Mouse (Mus musculus) heart, postnatal 0 days (tissue): Measurements from ENCODE around the gene Smoc2. TPM values are rescaled to one million over a fixed set of nuclear protein-coding genes. Genes with fewer than 3 reads are reported as not detected.
A peak's percentile ranks its signal among the peaks of the same experiment; 100 is the strongest.

ENCODE experiments used
- ATAC-seq: fragments of 200-750 bp; cut with Nextera tagmentation; 2 replicates; pipeline ENCODE4 v1.8.0; 2017; ENCODE audit warnings: low read depth, moderate number of reproducible peaks, moderate library complexity; ENCODE audit not compliant: insufficient read depth
- DNase-seq: peaks from one replicate; pipeline ENCODE4 v3.0.0-alpha.2; 2016; ENCODE audit warnings: low spot score
- H3K27ac ChIP-seq: fragments of 300-500 bp; sonication (generic); 2 replicates; pipeline ENCODE4 v1.5.1; 2014; ENCODE audit warnings: low read depth, mild to moderate bottlenecking
- H3K27me3 ChIP-seq: fragments of 300-500 bp; sonication (generic); 2 replicates; pipeline ENCODE4 v1.6.1; 2014; ENCODE audit warnings: low read length, mixed read lengths; ENCODE audit not compliant: control insufficient read depth, insufficient read depth
- H3K36me3 ChIP-seq: fragments of 300-500 bp; sonication (generic); replicated peaks from 2 replicates; pipeline ENCODE4 v1.6.1; 2014; ENCODE audit warnings: low read length, mixed read lengths; ENCODE audit not compliant: control insufficient read depth, insufficient read depth
- H3K4me1 ChIP-seq: fragments of 300-500 bp; sonication (generic); 2 replicates; pipeline ENCODE4 v1.6.1; 2014; ENCODE audit warnings: antibody characterized with exemption; ENCODE audit not compliant: control insufficient read depth, insufficient read depth
- H3K4me2 ChIP-seq: fragments of 300-500 bp; sonication (generic); 2 replicates; pipeline ENCODE4 v1.6.1; 2014; ENCODE audit warnings: low read depth, mild to moderate bottlenecking, low read length, moderate library complexity
- H3K4me3 ChIP-seq: fragments of 300-500 bp; sonication (generic); 2 replicates; pipeline ENCODE4 v1.5.1; 2014; ENCODE audit warnings: low read depth, low read length
- H3K9ac ChIP-seq: fragments of 300-500 bp; sonication (generic); replicated peaks from 2 replicates; pipeline ENCODE4 v1.6.1; 2014; ENCODE audit warnings: low read depth, low read length, mixed read lengths
- H3K9me3 ChIP-seq: fragments of 300-500 bp; sonication (generic); replicated peaks from 2 replicates; pipeline ENCODE4 v1.6.1; 2016; ENCODE audit warnings: low read length; ENCODE audit not compliant: control insufficient read depth
- CTCF ChIP-seq: IDR thresholded peaks from 2 replicates; pipeline ENCODE4 v1.5.1; 2016; ENCODE audit warnings: antibody characterized with exemption, control low read depth, low read depth
- EP300 ChIP-seq: IDR thresholded peaks from 2 replicates; pipeline ENCODE4 v1.6.1; 2016; ENCODE audit warnings: antibody characterized with exemption, low read depth
- WGBS: fragments of 180-500 bp; shearing (Covaris S2); extraction: QIAGEN DNeasy Blood & Tissue Kit; methylation state at CpG from one replicate; pipeline ENCODE4 v1.1.7; 2014; 5-methylcytosine and 5-hydroxymethylcytosine counted together
- polyA plus RNA-seq: library from polyadenylated mRNA; unstranded; fragments of >200 nt; fragmentation: Nextera tagmentation; extraction: Ambion mirVana; gene quantifications from 2 replicates; pipeline ENCODE4 v1.2.1, GENCODE M21; 2015
- total RNA-seq: library from RNA; depleted of rRNA; stranded (reverse); fragments of >200 nt; gene quantifications from 2 replicates; pipeline ENCODE4 v1.2.3, GENCODE M21; 2014; ENCODE audit warnings: low replicate concordance

The Smoc2 gene
- total and polyA plus RNA-seq, 2 experiments from 2014 or later: 22.0 to 24.7 TPM

DNA sequence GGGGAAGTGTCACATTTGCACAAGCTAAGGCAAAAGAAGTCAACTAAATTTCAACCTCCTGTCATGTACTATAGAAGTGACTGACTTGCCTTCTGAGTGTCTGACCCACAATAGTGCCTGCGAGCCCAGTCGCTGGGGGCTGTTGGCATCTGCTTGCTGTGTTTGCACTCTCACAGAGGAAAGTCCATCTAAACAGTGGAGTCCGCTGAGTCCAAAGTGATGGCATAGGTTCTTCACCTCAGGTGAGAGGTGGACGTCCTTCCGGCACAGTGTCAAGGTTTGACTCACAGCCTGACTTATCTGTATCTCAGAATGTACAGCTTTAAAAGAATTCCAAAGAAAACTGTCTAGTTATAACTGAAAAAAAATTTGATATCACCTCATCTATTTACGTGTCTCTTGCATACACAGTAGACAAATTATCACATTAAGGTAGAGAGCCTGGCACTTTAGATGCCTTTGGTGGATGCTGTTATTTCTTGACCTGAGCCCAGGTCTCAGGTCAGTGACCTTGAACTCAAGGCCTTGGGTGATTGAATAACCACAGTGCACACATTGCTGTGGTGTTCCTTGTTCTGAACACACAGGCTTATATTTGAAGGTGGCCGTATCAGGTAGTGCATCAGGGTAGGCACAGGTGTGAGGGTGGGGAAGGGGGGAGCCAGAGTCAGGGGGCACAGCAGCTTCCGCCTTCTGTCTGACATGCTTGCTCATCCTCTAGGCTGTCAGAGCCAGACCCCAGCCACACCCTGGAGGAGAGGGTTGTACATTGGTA, 119.5 kb downstream of the Smoc2 start:
- Histone ChIP-seq H3K4me3 (no peak overlapping the region), H3K36me3 (no peaks in the 10 kb centered on the region), H3K4me1 (no peaks in the 10 kb centered on the region; the same call in 1 of the 2 replicates), H3K9ac (no peak overlapping the region), H3K27ac (no peak overlapping the region), H3K4me2 (no peak overlapping the region), H3K27me3 (peaks cover 28% of the 10 kb centered on the region), H3K9me3 (no peaks in the 10 kb centered on the region)
- no peak for TF ChIP-seq EP300
- TF ChIP-seq CTCF: no peak
- ATAC-seq (no peak), DNase-seq (no peak)
- 84% methylated on average over 8 of the region's 8 CpGs for WGBS

- H3K27ac ChIP-seq: no peak overlapping the region
- no peak overlapping the region for H3K9ac ChIP-seq
- H3K4me3 ChIP-seq: no peak overlapping the region
- 71% methylated on average over 5 of the region's 5 CpGs for WGBS
- no peak for TF ChIP-seq EP300
- no peak for TF ChIP-seq CTCF
- H3K4me2 ChIP-seq: no peak overlapping the region
- no peaks in the 10 kb centered on the region for H3K36me3 ChIP-seq
- ATAC-seq (no peak), DNase-seq (no peak)
- H3K4me1 ChIP-seq: no peaks in the 10 kb centered on the region; the same call in 1 of the 2 replicates
- H3K27me3 ChIP-seq: peaks cover 27% of the 10 kb centered on the region
- no peaks in the 10 kb centered on the region for H3K9me3 ChIP-seq
These were observed 121.7 kb downstream of the Smoc2 start for GRCm38 (mm10) chr17:14400960-14401359.

DNA sequence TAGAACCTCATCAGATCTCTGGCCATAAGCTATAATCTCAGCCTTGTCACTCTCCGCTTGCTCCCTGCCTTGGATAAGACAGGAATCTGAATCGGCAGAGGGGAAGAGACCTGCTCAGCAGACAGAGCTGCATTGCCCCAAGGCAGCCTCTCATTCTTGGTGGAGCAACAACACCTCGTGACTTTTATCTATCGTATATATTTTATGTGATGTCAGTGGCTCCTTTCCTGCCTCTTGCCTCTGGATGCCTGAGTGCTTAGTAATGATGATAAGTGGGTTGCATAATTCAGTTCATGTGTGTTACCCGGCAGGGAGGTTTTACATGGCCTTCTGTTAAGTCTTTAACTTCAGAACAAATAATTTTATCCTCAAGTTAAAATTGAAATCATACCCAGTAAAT, 128.6 kb downstream of the Smoc2 start:
- TF ChIP-seq EP300: no peak
- TF ChIP-seq CTCF: no peak
- WGBS: 17% methylated on average over 5 of the region's 5 CpGs

GRCm38 (mm10) chr17:14412460-14412859, 133.2 kb downstream of the Smoc2 start:
- Histone ChIP-seq H3K4me1 (no peaks in the 10 kb centered on the region), H3K4me3 (no peak overlapping the region), H3K9ac (no peak overlapping the region), H3K36me3 (no peaks in the 10 kb centered on the region), H3K4me2 (no peak overlapping the region), H3K9me3 (no peaks in the 10 kb centered on the region), H3K27ac (no peak overlapping the region), H3K27me3 (0 out of 2 replicates have a peak, but pooled peaks cover 6% of the 10 kb centered on the region)
- DNase-seq (no peak), ATAC-seq (no peak)
- 64% methylated on average over 2 of the region's 2 CpGs for WGBS
- TF ChIP-seq CTCF (peak; percentile 13; the same call in 1 of the 2 replicates), EP300 (no peak)

More for the DNA sequence above, 128.6 kb downstream of the Smoc2 start:
- Histone ChIP-seq H3K9me3 (no peaks in the 10 kb centered on the region), H3K4me1 (no peaks in the 10 kb centered on the region), H3K27ac (no peak overlapping the region), H3K4me3 (no peak overlapping the region), H3K36me3 (no peaks in the 10 kb centered on the region), H3K9ac (no peak overlapping the region), H3K4me2 (no peak overlapping the region), H3K27me3 (0 out of 2 replicates have a peak, but pooled peaks cover 10% of the 10 kb centered on the region)
- DNase-seq (peak; percentile 29), ATAC-seq (peak; percentile 63; the same call in 1 of the 2 replicates)

GRCm38 (mm10) chr17:14414511-14414910, 135.2 kb downstream of the Smoc2 start:
- H3K36me3 ChIP-seq: no peaks in the 10 kb centered on the region
- no peaks in the 10 kb centered on the region for H3K9me3 ChIP-seq
- H3K4me3 ChIP-seq: no peak overlapping the region
- peaks cover 3% of the 10 kb centered on the region; the same call in 1 of the 2 replicates for H3K27me3 ChIP-seq
- DNase-seq: no peak
- no peak overlapping the region for H3K9ac ChIP-seq
- no peak overlapping the region for H3K27ac ChIP-seq
- 71% methylated on average over 5 of the region's 5 CpGs for WGBS
- no peak for ATAC-seq
- H3K4me2 ChIP-seq: no peak overlapping the region
- no peaks in the 10 kb centered on the region for H3K4me1 ChIP-seq
- TF ChIP-seq CTCF (no peak), EP300 (no peak)
